Mouse (Mus musculus) thymus, postnatal 0 days (tissue): Measurements from ENCODE around the gene Edem2. TPM values are rescaled to one million over a fixed set of nuclear protein-coding genes. Genes with fewer than 3 reads are reported as not detected.

Experiments used
- polyA plus RNA-seq: library from polyadenylated mRNA; unstranded; fragments of >200 nt; fragmentation: Nextera tagmentation; extraction: Ambion mirVana; gene quantifications from 2 replicates; pipeline ENCODE4 v1.2.1, GENCODE M21; 2015

Gene Edem2
- polyA plus RNA-seq, 1 experiment from 2014 or later: 50.8 TPM

Other genes starting within 250 kb of the Edem2 start
- 29.8 and 35.7 TPM in 2 replicates for gene Acss2, start 211.5 kb downstream of the Edem2 start, polyA plus RNA-seq
- gene Ggt7, start 211.2 kb downstream of the Edem2 start, polyA plus RNA-seq: 2.8 and 3.6 TPM in 2 replicates
- gene Gss, start 136.7 kb downstream of the Edem2 start, polyA plus RNA-seq: 29.4 and 33.8 TPM in 2 replicates
- 0.17 and 0.18 TPM in 2 replicates for gene Myh7b, start 118.3 kb downstream of the Edem2 start, polyA plus RNA-seq
- 191 and 217 TPM in 2 replicates for gene Trpc4ap, start 37.1 kb downstream of the Edem2 start, polyA plus RNA-seq
- not detected in 2 replicates for gene Gm17581, start 6.4 kb upstream of the Edem2 start, polyA plus RNA-seq
- gene Procr, start 21.6 kb upstream of the Edem2 start, polyA plus RNA-seq: 3.3 and 4.4 TPM in 2 replicates
- gene Mmp24, start 45.9 kb upstream of the Edem2 start, polyA plus RNA-seq: 0.06 and 0.07 TPM in 2 replicates
- gene BC029722, start 90.0 kb upstream of the Edem2 start, polyA plus RNA-seq: 24.0 and 24.4 TPM in 2 replicates
- 232 and 242 TPM in 2 replicates for gene Eif6, start 97.5 kb upstream of the Edem2 start, polyA plus RNA-seq
- 0.05 and 0.06 TPM in 2 replicates for gene Fam83c, start 105.4 kb upstream of the Edem2 start, polyA plus RNA-seq
- 56.9 and 58.2 TPM in 2 replicates for gene Uqcc1, start 200.8 kb upstream of the Edem2 start, polyA plus RNA-seq
- not detected in 2 replicates for gene Gm15557, start 211.3 kb upstream of the Edem2 start, polyA plus RNA-seq
- gene Gdf5, start 215.9 kb upstream of the Edem2 start, polyA plus RNA-seq: 0.22 and 0.25 TPM in 2 replicates
- gene Cep250, start 227.0 kb upstream of the Edem2 start, polyA plus RNA-seq: 16.6 and 23.4 TPM in 2 replicates